Mouse (Mus musculus): Measurements from ENCODE around the gene Ncl. TPM values are rescaled to one million over a fixed set of nuclear protein-coding genes. Genes with fewer than 3 reads are reported as not detected.
A peak's percentile ranks its signal among the peaks of the same experiment; 100 is the strongest.

Ncl gene
- polyA plus RNA-seq, 1 experiment from 2014 or later = 227 TPM

DNA sequence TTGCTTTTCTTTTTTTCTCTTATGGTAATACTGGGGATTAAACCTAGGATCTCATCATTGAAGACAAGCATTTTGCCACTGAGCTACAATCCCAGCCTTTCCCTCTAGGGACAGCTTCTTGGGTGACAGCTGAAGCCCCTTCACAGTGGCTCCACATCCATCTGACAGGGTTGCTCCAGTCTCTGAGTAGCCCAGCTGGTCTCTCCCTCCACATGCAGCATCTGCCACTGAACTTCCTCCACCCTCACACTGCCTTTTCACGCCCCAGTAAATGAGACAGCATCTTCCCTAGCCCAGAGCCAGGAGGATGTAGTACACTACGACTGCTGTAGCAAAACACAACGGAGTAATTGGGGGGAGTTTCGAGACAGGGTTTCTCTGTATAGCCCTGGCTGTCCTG lies 8.9 kb upstream of the Ncl start:
- no peak for ATAC-seq
- Histone ChIP-seq H3K27me3 (replicated peaks; ENCODE audit: control insufficient read depth, insufficient read depth, low read length) (no peaks in the 10 kb centered on the region), H3K27ac (ENCODE audit: low read length) (no peak overlapping the region), H3K36me3 (ENCODE audit: control insufficient read depth, insufficient read depth) (no peaks in the 10 kb centered on the region), H3K4me1 (replicated peaks; ENCODE audit: control insufficient read depth, insufficient read depth, low read length) (no peaks in the 10 kb centered on the region), H3K9ac (replicated peaks; ENCODE audit: low read depth, low read length) (no peak overlapping the region), H3K9me3 (ENCODE audit: control insufficient read depth, low read length) (no peaks in the 10 kb centered on the region), H3K4me3 (replicated peaks; ENCODE audit: low read length) (no peak overlapping the region), H3K4me2 (ENCODE audit: low read length) (no peak overlapping the region)
- 77% methylated on average over 4 of the region's 4 CpGs for WGBS

DNA sequence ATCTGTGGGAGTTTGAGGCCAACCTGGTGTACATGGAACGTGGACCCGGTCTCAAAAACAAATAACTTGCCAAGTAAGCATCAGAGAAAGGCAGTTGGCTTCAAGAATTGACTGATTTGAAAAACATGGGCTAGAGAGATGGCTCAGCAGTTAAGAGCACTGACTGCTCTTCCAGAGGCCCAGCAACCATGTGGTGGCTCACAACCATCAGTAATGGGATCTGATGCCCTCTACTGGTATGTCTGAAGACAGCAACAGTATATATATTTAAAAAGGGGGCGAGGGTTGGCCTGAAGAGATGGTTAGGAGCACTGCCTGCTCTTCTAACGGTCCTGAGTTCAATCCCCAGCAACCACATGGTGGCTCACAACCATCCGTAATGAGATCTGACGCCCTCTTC lies 4.5 kb upstream of the Ncl start:
- ATAC-seq = no peak
- Histone ChIP-seq H3K4me3 (replicated peaks; ENCODE audit: low read length) (no peak overlapping the region), H3K27me3 (replicated peaks; ENCODE audit: control insufficient read depth, insufficient read depth, low read length) (no peaks in the 10 kb centered on the region), H3K9me3 (ENCODE audit: control insufficient read depth, low read length) (no peaks in the 10 kb centered on the region), H3K9ac (replicated peaks; ENCODE audit: low read depth, low read length) (no peak overlapping the region), H3K27ac (ENCODE audit: low read length) (no peak overlapping the region), H3K4me2 (ENCODE audit: low read length) (no peak overlapping the region), H3K36me3 (ENCODE audit: control insufficient read depth, insufficient read depth) (no peaks in the 10 kb centered on the region), H3K4me1 (replicated peaks; ENCODE audit: control insufficient read depth, insufficient read depth, low read length) (peaks cover 8% of the 10 kb centered on the region)
- WGBS = 14% methylated on average over 6 of the region's 6 CpGs

DNA sequence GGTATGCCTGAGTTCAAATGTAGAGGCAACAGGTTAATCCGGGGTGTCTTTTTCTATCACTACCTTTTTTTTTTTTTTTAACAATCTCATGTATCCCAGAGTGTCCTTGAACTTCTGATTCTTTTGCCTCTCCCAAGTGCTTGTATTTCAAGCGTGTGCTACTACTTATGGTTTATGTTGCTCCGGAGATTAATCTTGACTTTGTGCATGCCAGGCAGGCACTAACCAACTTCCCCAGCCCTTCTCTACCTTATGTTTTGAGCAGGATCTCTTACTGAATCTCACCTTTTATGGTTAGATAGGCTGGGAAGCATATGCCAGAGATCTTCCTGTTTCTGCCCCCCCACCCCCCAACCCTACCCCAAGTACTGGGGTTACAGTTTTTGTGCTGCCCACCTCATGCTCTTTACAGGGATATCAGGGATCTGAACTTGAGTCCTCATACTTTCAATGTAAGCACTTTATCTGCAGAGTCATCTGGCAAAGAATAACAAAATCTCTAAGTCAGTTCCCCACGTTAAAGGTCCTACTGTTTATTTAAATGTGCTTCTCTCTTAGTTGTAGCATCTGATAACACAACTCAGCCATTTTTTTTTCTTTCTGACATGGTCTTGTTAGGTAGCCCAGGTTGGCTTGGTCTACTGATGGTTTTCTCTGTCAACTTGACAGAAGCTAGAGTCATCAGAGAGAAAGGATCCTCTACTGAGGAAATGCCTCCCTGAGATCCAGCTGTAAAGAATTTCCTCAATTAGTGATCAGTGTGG lies 2.8 kb upstream of the Ncl start:
- 87% methylated on average over 4 of the region's 4 CpGs for WGBS

DNA sequence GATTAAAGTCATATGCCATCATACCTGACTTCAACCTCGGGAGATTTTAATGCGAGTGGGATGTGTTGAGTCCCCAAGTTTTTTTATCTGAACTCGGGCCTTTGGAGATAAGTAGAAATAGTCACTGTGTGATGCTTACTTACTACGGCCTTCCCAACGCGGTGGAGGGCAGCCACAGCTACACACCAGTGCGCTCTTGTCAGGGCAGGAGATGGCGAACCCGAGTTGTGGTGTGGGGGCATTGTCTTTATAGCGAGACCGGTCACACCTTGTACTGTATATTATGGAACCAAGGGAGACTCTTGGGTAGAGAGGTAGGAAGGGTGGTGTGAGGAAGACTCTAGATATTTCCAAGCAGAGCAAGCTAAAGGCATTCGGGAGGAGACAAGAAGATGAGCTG lies 1.2 kb upstream of the Ncl start:
- Histone ChIP-seq H3K9me3 (ENCODE audit: control insufficient read depth, low read length) (no peaks in the 10 kb centered on the region), H3K4me3 (replicated peaks; ENCODE audit: low read length) (peak overlapping the region; percentile 91), H3K27me3 (replicated peaks; ENCODE audit: control insufficient read depth, insufficient read depth, low read length) (no peaks in the 10 kb centered on the region), H3K4me1 (replicated peaks; ENCODE audit: control insufficient read depth, insufficient read depth, low read length) (peaks cover 18% of the 10 kb centered on the region), H3K4me2 (ENCODE audit: low read length) (peak overlapping the region; percentile 84), H3K27ac (ENCODE audit: low read length) (no peak overlapping the region), H3K36me3 (ENCODE audit: control insufficient read depth, insufficient read depth) (peaks cover 16% of the 10 kb centered on the region), H3K9ac (replicated peaks; ENCODE audit: low read depth, low read length) (peak overlapping the region; percentile 87)
- 17% methylated on average over 12 of the region's 12 CpGs for WGBS
- ATAC-seq = no peak

More for the DNA sequence above, 2.8 kb upstream of the Ncl start:
- Histone ChIP-seq H3K36me3 (ENCODE audit: control insufficient read depth, insufficient read depth) (peaks cover 3% of the 10 kb centered on the region), H3K9ac (replicated peaks; ENCODE audit: low read depth, low read length) (no peak overlapping the region), H3K27ac (ENCODE audit: low read length) (no peak overlapping the region), H3K4me1 (replicated peaks; ENCODE audit: control insufficient read depth, insufficient read depth, low read length) (peaks cover 18% of the 10 kb centered on the region), H3K9me3 (ENCODE audit: control insufficient read depth, low read length) (no peaks in the 10 kb centered on the region), H3K4me2 (ENCODE audit: low read length) (no peak overlapping the region), H3K27me3 (replicated peaks; ENCODE audit: control insufficient read depth, insufficient read depth, low read length) (no peaks in the 10 kb centered on the region), H3K4me3 (replicated peaks; ENCODE audit: low read length) (no peak overlapping the region)
- no peak for ATAC-seq

DNA sequence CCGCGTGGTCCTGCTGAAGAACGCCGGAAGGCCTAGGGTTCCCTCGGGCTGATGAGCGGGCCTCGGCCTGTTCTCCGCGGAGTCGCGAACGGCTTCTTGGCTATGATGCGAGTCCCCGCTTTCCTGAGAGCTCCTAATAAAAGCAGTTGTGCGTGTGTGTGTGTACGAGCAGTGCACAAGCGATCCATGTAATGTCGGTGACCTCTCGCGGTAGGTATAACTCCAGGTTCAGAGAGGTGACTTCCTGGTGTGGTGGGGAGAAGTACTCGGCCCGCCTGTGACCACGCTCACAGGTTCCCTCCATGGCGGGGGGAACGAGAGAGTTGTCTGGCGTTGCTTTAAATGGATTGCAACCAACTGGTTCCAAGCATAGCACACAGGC lies 589 bp upstream of the Ncl start:
- WGBS = under 1% methylated on average over 26 of the region's 26 CpGs
- ATAC-seq = no peak
- H3K27me3 ChIP-seq (replicated peaks; ENCODE audit: control insufficient read depth, insufficient read depth, low read length) = no peaks in the 10 kb centered on the region

DNA sequence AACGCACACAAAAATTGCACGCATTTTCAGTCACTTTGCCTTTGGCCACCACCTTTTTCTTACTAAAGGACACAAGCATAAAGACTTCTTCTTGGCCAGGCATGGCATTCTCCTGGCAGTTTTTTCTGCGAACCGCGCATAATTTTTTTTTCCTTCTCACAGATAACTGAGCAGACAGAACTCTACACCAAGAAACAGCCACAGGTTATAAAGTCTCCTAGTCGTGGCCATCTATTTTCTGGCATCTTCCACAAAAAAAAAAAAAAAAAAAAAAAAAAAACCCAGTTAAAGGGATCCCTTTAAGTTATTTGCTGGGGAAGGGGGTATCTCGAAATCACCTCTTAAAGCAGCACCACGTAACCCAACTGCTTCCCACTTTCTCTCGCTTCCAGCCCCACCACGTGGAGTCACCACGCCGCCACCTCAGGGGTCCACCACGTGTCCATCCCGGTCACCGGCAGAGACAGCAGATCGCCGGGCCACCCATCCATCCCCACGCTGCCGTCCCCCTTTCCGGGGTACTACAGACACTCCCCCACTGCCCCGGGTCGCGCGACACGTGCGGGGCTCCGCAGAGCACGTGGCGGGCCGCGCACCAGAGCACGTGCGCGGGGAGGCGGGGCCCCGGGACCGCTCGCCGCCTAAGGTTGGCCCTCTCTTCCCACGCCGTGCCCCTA lies 833 bp downstream of the Ncl start:
- peak; percentile 54 for ATAC-seq
- H3K9me3 ChIP-seq (ENCODE audit: control insufficient read depth, low read length) = no peaks in the 10 kb centered on the region

More for the DNA sequence above, 589 bp upstream of the Ncl start:
- Histone ChIP-seq H3K9ac (replicated peaks; ENCODE audit: low read depth, low read length) (peak overlapping the region; percentile 87), H3K27ac (ENCODE audit: low read length) (peak overlapping the region; percentile 75), H3K4me1 (replicated peaks; ENCODE audit: control insufficient read depth, insufficient read depth, low read length) (peaks cover 18% of the 10 kb centered on the region), H3K36me3 (ENCODE audit: control insufficient read depth, insufficient read depth) (peaks cover 19% of the 10 kb centered on the region), H3K4me2 (ENCODE audit: low read length) (peak overlapping the region; percentile 84), H3K9me3 (ENCODE audit: control insufficient read depth, low read length) (no peaks in the 10 kb centered on the region), H3K4me3 (replicated peaks; ENCODE audit: low read length) (peak overlapping the region; percentile 91)

DNA sequence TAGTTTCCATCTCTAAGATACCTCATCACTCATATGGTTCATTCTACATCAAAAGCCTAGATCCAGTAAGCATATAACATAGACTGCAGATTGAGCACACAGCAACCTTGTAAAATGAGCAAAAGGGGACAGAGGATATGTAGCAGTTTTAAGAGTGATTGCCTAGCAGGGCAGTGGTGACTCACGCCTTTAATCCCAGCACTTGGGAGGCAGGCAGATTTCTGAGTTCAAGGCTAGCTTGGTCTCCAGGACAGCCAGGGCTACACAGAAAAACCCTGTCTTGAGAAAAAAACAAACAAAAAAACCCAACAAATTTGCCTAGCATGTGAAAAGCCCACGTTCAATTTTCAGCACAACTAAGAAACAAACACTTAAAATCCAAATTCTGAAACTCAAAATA lies 5.0 kb downstream of the Ncl start:
- Histone ChIP-seq H3K4me2 (ENCODE audit: low read length) (no peak overlapping the region), H3K9ac (replicated peaks; ENCODE audit: low read depth, low read length) (no peak overlapping the region), H3K4me1 (replicated peaks; ENCODE audit: control insufficient read depth, insufficient read depth, low read length) (peaks cover 10% of the 10 kb centered on the region), H3K27me3 (replicated peaks; ENCODE audit: control insufficient read depth, insufficient read depth, low read length) (no peaks in the 10 kb centered on the region), H3K27ac (ENCODE audit: low read length) (no peak overlapping the region), H3K9me3 (ENCODE audit: control insufficient read depth, low read length) (no peaks in the 10 kb centered on the region), H3K4me3 (replicated peaks; ENCODE audit: low read length) (no peak overlapping the region), H3K36me3 (ENCODE audit: control insufficient read depth, insufficient read depth) (peaks cover 58% of the 10 kb centered on the region)
- 89% methylated on average over 2 of the region's 2 CpGs for WGBS
- ATAC-seq = no peak

More for the DNA sequence above, 833 bp downstream of the Ncl start:
- Histone ChIP-seq H3K4me2 (ENCODE audit: low read length) (peak overlapping the region; percentile 84), H3K27me3 (replicated peaks; ENCODE audit: control insufficient read depth, insufficient read depth, low read length) (no peaks in the 10 kb centered on the region), H3K9ac (replicated peaks; ENCODE audit: low read depth, low read length) (peak overlapping the region; percentile 94), H3K27ac (ENCODE audit: low read length) (peak overlapping the region; percentile 100), H3K36me3 (ENCODE audit: control insufficient read depth, insufficient read depth) (peaks cover 28% of the 10 kb centered on the region), H3K4me1 (replicated peaks; ENCODE audit: control insufficient read depth, insufficient read depth, low read length) (peaks cover 18% of the 10 kb centered on the region), H3K4me3 (replicated peaks; ENCODE audit: low read length) (peak overlapping the region; percentile 91)
- WGBS = under 1% methylated on average over 36 of the region's 41 CpGs

DNA sequence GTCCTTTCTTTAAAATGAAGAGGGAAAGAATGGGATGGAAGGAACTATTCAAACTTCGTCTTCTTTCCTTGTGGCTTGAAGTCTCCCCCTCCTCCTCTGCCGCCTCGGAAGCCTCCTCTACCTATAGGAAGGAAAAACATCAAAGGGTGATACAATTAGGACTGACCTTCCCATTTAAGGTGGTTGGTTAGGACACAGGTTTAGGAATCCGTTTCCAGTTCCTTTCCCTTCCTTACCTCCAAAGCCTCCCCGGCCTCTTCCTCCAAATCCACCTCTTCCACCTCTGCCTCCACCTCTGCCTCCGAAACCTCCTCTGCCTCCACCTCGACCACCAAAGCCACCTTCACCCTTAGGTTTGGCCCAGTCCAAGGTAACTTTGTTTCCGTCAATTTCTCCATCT lies 8.6 kb downstream of the Ncl start:
- WGBS = 85% methylated on average over 8 of the region's 8 CpGs
- Histone ChIP-seq H3K9me3 (ENCODE audit: control insufficient read depth, low read length) (no peaks in the 10 kb centered on the region), H3K4me1 (replicated peaks; ENCODE audit: control insufficient read depth, insufficient read depth, low read length) (no peaks in the 10 kb centered on the region), H3K36me3 (ENCODE audit: control insufficient read depth, insufficient read depth) (peaks cover 52% of the 10 kb centered on the region), H3K27ac (ENCODE audit: low read length) (no peak overlapping the region), H3K9ac (replicated peaks; ENCODE audit: low read depth, low read length) (no peak overlapping the region), H3K27me3 (replicated peaks; ENCODE audit: control insufficient read depth, insufficient read depth, low read length) (no peaks in the 10 kb centered on the region), H3K4me2 (ENCODE audit: low read length) (no peak overlapping the region), H3K4me3 (replicated peaks; ENCODE audit: low read length) (no peak overlapping the region)
- no peak for ATAC-seq

DNA sequence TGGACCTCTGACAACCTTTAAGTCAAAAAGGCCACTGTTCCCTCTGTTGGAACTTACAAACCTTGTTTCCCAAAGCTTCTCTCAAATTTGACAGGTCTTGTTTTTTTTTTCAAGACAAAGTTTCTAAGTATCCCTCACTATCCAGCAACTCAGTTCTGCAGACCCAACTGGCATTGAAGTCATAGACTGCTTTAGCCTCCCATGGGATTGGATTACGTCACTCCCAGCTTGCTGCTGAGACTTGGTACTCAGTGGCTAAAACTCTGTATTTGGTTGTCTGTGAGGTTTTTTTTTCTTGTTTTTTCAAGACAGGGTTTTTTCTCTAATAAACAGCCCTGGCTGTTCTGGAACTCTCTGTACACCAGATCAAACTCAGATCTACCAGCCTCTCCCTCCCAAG lies 9.5 kb downstream of the Ncl start:
- no peak for ATAC-seq
- H3K27ac ChIP-seq (ENCODE audit: low read length) = no peak overlapping the region
- no peaks in the 10 kb centered on the region for H3K4me1 ChIP-seq (replicated peaks; ENCODE audit: control insufficient read depth, insufficient read depth, low read length)
- H3K27me3 ChIP-seq (replicated peaks; ENCODE audit: control insufficient read depth, insufficient read depth, low read length) = no peaks in the 10 kb centered on the region
- H3K9ac ChIP-seq (replicated peaks; ENCODE audit: low read depth, low read length) = no peak overlapping the region
- no peak overlapping the region for H3K4me2 ChIP-seq (ENCODE audit: low read length)
- H3K9me3 ChIP-seq (ENCODE audit: control insufficient read depth, low read length) = no peaks in the 10 kb centered on the region
- 89% methylated on average over 1 of the region's 1 CpGs for WGBS
- peaks cover 48% of the 10 kb centered on the region for H3K36me3 ChIP-seq (ENCODE audit: control insufficient read depth, insufficient read depth)
- no peak overlapping the region for H3K4me3 ChIP-seq (replicated peaks; ENCODE audit: low read length)
